Mouse (Mus musculus) cerebellum, adult (tissue): ENCODE data around the gene Pde4dip.

ENCODE experiments used
- ATAC-seq: cut with Nextera tagmentation; 2 replicates; pipeline ENCODE4 v1.9.2; 2017; ENCODE audit warnings: mild to moderate bottlenecking, moderate library complexity, mixed read lengths; ENCODE audit not compliant: insufficient number of reproducible peaks, low FRiP score, low TSS enrichment

Pde4dip gene

DNA sequence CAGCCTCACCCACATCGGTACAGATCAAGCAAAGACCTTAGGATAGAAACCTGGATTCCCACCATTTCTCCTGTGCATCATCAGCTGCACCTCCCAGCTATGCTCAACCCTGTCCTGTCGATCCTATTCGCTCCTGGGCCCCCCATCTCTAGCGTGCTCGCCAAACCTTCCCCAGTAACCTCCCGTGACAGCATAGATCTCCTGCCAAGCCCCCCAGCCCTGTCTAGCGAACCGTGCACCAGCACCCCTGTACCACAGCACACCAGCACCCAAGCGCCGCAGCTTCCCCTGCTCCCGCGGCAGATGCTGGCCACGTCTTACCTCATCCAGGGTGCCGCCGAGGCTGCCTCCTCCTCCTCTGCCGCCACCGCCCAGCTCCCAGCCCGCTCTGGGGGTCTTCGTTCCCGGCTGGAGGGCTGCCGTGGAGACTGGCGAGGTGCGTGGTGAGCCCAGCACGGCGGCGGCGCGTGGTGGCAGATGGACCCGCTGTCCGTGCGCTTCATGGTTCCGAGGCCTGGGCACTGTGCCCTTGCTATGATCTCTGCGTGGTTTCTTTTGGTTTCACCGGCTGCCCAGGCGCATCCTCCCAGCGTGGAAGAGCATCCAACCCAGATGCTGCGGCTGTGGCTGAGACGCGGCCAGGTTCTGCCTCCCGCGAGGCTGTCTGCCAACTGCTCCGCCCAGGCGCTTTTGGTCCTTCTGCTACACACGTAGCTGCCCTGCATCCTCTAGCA, at the start of gene Pde4dip:
Pde4dip (minus strand) TSS at position 540 of the 734 bp plus-strand sequence.
- peak; percentile 84 for ATAC-seq

- ATAC-seq: no peak
Measured at GRCm38 (mm10) chr3:97937945-97938266, 49.4 kb upstream of the Pde4dip start.

- ATAC-seq: no peak
Measured at GRCm38 (mm10) chr3:97937068-97937944, 48.8 kb upstream of the Pde4dip start.

- no peak for ATAC-seq
Measured at GRCm38 (mm10) chr3:97934331-97935300, 46.1 kb upstream of the Pde4dip start.

- ATAC-seq: no peak
Measured at GRCm38 (mm10) chr3:97933811-97934210, 45.3 kb upstream of the Pde4dip start.

DNA sequence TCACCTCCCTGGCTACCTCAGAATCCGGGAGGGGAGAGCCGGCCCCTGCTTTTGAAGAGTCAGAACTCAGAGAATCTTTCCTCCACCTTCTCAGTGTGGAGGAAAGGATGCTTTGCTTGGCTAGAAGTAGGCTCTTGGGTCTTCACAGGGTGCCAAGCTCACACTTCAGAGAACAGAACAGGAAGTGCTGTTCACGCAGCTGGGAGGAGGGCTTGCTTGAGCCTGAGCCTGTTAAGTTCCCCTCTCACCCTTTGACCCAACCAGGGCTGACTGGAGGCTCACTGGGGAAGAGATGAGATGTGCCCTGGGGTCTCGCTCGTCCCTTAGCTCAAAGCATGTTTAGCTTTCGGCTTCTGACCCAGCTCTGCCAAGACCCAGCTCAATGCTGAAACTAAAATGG, 44.7 kb upstream of the Pde4dip start:
- ATAC-seq: no peak

- ATAC-seq: no peak
Measured at GRCm38 (mm10) chr3:97932771-97933170, 44.3 kb upstream of the Pde4dip start.

GRCm38 (mm10) chr3:97932131-97932530, 43.6 kb upstream of the Pde4dip start:
- ATAC-seq: no peak

GRCm38 (mm10) chr3:97931310-97931885, 42.9 kb upstream of the Pde4dip start:
- no peak for ATAC-seq

- ATAC-seq: no peak
Measured at GRCm38 (mm10) chr3:97930787-97931158, 42.3 kb upstream of the Pde4dip start.

DNA sequence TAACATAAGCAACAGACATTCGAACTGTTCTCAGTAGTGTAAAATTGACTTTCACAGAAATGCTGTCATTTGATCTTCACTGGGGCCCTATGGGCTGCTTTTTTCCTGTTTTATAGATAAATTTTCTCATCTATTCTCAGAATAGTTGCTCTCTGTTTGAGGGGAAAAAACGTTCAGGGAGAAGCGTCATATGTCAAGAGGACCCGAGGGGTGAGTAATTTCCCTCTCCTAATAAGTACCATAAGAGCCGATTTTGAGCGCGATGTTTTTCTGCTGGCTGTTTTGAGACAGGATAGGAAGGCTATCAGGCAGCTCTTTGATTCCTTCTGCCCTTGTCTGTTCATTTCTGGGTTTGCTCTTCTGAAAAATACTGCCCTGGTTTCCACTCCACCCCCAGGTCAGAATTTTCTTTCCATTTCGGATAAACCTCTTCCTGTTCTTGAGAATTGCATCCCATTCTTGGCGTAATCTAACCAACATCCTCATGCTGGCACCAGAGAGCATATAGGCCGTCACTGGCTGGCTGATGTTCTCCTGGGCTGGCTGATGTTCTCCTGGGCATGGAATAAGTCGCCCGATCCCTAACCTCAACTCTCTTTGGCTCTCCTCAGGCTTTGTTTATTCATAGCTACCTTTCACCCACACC, 41.8 kb upstream of the Pde4dip start:
- no peak for ATAC-seq

- peak; percentile 75 for ATAC-seq
Measured at GRCm38 (mm10) chr3:97928968-97929858, 40.7 kb upstream of the Pde4dip start.

DNA sequence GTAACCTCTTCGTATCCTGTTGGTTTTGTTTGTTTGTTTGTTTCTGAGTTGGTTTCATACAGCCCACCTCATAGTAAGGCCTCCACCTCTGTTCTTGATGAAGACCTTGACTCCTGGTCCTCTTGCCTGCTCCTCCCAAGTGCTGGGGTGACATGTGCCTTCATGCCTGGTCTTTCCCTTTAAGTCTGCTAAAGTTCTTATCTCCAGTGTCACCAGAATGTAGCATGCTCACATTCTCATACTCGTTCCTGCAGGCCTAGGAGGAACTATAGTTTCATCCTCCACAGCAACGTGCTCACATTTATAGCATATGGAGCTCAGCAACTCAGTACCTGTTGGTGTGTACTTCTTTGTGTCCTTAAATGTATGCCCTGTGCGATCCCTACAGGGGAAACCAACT, 38.8 kb upstream of the Pde4dip start:
- no peak for ATAC-seq

DNA sequence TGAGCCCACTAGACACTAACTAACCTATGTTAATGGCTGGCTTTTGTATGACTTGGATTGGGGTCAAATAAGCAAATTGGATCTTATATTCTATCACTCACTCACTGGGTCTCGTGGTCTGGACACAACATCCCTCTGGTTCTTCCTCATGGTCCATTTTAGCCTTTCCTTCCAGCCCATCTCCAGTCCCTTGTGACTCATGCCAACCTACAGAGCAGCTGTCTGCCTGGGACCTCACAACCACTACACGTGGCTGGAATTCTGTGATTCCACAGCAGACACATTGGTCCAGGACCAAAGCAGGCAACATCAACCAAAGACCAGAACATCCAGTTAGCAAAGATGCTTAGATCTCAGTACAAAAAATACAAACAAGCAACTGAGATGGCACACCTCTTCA, 36.7 kb upstream of the Pde4dip start:
- no peak for ATAC-seq

DNA sequence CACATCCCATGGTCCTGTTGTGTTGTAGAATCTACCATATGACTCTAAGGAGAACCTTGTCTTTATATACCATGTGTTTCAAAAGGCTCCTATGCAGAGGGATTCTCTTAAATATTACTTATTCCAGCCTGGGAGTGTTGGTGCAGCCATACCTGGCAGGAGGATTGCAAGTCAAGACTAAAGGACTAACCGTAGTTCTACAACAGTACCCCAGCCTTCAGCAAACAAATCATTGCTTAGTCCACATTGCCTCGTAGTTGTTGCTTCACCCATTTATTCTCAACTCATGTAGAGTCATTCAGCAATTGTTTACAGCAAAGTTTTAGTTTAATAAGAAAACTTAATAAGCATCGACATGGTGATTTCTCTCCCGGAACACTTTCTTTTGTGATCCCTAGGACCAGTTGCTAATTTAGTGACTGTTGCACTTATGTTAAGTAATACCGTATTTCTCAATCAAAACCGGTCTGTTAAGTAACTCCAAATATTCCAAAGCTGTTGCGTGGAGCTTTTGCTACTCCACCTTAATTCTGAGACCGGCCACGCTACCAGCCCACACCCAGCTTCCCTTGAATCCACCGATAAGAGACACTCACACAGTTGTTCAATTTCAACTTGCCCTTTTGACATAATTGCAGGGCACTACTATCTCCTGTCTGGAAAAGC, 30.5 kb upstream of the Pde4dip start:
- no peak for ATAC-seq

DNA sequence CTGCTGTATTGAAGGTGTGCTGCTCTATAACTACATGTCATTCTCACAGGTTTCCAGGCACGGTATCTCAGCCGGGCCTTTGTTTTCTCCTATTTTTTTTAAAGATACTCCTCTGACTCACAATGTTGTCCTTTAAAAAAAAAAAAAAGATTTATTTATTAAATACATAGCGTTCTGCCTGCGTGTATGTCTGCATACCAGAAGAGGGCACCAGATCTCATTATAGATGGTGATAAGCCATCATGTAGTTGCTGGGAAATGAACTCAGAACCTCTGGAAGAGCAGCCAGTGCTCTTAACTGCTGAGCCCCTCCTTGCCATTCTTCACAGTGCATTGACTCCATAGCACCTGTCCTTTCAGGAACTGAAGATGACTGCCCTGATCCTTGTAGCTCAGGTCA, 26.6 kb upstream of the Pde4dip start:
- ATAC-seq: no peak

DNA sequence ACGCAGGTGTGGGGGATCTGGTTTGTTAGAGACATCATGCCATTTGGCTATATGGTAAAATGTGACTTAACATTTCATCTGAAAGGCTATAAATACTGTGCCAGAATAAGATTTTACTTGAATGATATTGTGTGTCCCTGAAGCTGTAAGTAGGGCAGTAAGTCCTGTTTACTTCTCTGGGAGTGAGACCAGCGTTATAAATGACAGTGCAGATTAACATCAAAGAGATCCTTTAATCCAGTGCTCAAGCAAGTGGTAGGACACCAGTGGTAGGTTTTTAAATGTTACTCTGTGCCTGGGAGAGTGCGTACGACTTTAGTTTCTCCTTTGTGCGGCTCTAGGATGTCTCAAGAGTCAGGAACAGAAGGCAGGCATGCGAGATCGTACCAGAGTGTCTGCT, 22.6 kb upstream of the Pde4dip start:
- ATAC-seq: no peak

DNA sequence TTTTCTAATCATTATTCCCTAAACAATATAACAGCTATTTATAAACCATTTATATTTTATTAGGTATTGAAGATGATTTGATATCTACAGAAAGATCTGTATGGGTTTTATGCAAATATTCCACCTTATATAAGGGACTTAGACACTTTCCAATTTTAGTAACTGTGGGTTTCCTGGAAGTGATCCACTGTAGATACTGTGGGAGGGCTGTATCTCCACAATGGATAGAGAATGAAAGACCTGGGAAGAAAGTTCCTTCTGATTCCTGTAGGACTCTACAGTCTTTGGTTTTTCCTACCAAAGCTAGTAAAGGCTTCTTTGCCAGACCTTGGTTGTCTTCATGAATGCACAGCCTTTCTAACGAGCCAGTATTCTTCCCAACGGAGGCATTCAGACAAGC, 21.2 kb upstream of the Pde4dip start:
- no peak for ATAC-seq
